Mouse (Mus musculus) heart, embryonic 13.5 days (tissue): Measurements from ENCODE around the gene Fxr2. TPM values are rescaled to one million over a fixed set of nuclear protein-coding genes. Genes with fewer than 3 reads are reported as not detected.
"Not testable (repeated sequence)": the region's sequence is repeated elsewhere in the genome, so short reads cannot be mapped to it uniquely, and the experiment has no call there.

ENCODE experiments used
- ATAC-seq: fragments of 200-750 bp; cut with Nextera tagmentation; 2 replicates; pipeline ENCODE4 v1.8.0; 2017; ENCODE audit warnings: moderate TSS enrichment; ENCODE audit not compliant: insufficient number of reproducible peaks, low FRiP score, low TSS enrichment; ENCODE audit errors: extremely low read depth
- H3K27ac ChIP-seq: fragments of 300-500 bp; sonication (generic); replicated peaks from 2 replicates; pipeline ENCODE4 v1.5.1; 2015; ENCODE audit warnings: moderate library complexity, mild to moderate bottlenecking, inconsistent platforms
- H3K27me3 ChIP-seq: fragments of 300-500 bp; sonication (generic); replicated peaks from 2 replicates; pipeline ENCODE4 v1.6.1; 2015; ENCODE audit warnings: mild to moderate bottlenecking, inconsistent platforms
- H3K36me3 ChIP-seq: fragments of 300-500 bp; sonication (generic); 2 replicates; pipeline ENCODE4 v1.6.1; 2015; ENCODE audit warnings: mild to moderate bottlenecking, inconsistent platforms
- H3K4me1 ChIP-seq: fragments of 300-500 bp; sonication (generic); 2 replicates; pipeline ENCODE4 v1.6.1; 2015; ENCODE audit warnings: inconsistent platforms
- H3K4me2 ChIP-seq: fragments of 300-500 bp; sonication (generic); 2 replicates; pipeline ENCODE4 v1.6.1; 2015; ENCODE audit warnings: inconsistent platforms, mild to moderate bottlenecking, moderate library complexity
- H3K4me3 ChIP-seq: fragments of 300-500 bp; sonication (generic); 2 replicates; pipeline ENCODE4 v1.5.1; 2015; ENCODE audit warnings: moderate library complexity, mild to moderate bottlenecking, inconsistent platforms
- H3K9ac ChIP-seq: fragments of 300-500 bp; sonication (generic); 2 replicates; pipeline ENCODE4 v1.6.1; 2015; ENCODE audit warnings: inconsistent platforms, mild to moderate bottlenecking, moderate library complexity
- H3K9me3 ChIP-seq: fragments of 300-500 bp; sonication (generic); 2 replicates; pipeline ENCODE4 v1.6.1; 2016; ENCODE audit warnings: inconsistent platforms
- WGBS: fragments of 180-500 bp; shearing (Covaris S2); methylation state at CpG from one replicate; pipeline ENCODE4 v1.1.7; 2015; ENCODE audit warnings: mixed read lengths; 5-methylcytosine and 5-hydroxymethylcytosine counted together
- polyA plus RNA-seq: library from polyadenylated mRNA; unstranded; fragments of >200 nt; fragmentation: Nextera tagmentation; extraction: Ambion mirVana; gene quantifications from 2 replicates; pipeline ENCODE4 v1.2.1, GENCODE M21; 2015

Fxr2 gene
- polyA plus RNA-seq, 1 experiment from 2014 or later, result 25.6 TPM

DNA sequence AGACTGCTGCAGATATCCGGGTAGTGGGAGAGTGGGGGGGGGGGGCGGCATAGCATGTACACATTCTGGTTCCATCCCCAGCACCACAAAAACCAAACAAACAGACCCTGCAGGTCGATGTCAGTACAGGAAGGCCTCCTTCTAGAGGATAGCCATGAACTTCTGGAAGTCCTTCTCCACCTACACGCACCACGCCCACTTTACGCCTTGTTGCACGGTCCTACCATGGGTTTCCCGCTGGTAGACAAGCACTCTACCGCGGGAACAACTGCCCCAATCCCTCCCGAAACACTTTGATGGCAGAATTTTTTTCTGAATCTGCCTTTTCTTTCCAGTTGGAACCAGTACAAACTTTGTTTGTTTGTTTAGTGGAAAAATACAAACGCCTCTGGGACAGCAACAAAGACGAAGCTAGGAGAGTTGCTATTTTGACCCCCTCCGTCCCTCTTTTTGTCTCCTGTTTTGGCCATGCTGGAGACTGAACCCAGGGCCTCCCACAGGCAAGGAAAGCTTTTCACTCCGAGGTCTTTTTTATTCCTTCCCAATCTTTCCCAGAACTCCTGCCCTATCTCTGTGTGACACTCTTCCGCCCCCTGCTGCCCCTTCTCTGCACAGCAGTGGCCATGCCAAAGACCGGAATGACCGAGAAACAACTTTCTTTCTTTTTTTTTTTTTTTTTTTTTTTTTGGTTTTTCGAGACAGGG, 19.1 kb upstream of the Fxr2 start:
- H3K9ac ChIP-seq, result peak overlapping the region; percentile 72
- H3K4me1 ChIP-seq, result peaks cover 13% of the 10 kb centered on the region
- no peak overlapping the region for H3K27ac ChIP-seq
- H3K4me3 ChIP-seq, result peak overlapping the region; percentile 27
- 12% methylated on average over 19 of the region's 19 CpGs for WGBS
- peak overlapping the region; percentile 61 for H3K4me2 ChIP-seq
- H3K9me3 ChIP-seq, result no peaks in the 10 kb centered on the region
- ATAC-seq, result peak; percentile 51; the same call in 1 of the 2 replicates
- H3K27me3 ChIP-seq, result peaks cover 23% of the 10 kb centered on the region
- H3K36me3 ChIP-seq, result no peaks in the 10 kb centered on the region

- H3K27ac ChIP-seq, H3K36me3 ChIP-seq, ATAC-seq, H3K9me3 ChIP-seq: not testable (repeated sequence)
- peak overlapping the region; percentile 27 for H3K4me3 ChIP-seq
- H3K4me1 ChIP-seq, result peaks cover 13% of the 10 kb centered on the region
- WGBS, result 43% methylated on average over 11 of the region's 11 CpGs
- H3K27me3 ChIP-seq, result peaks cover 23% of the 10 kb centered on the region
- H3K4me2 ChIP-seq, result peak overlapping the region; percentile 61
- peak overlapping the region; percentile 52; the same call in 1 of the 2 replicates for H3K9ac ChIP-seq
Measured at GRCm38 (mm10) chr11:69614257-69614588, 18.6 kb upstream of the Fxr2 start.

DNA sequence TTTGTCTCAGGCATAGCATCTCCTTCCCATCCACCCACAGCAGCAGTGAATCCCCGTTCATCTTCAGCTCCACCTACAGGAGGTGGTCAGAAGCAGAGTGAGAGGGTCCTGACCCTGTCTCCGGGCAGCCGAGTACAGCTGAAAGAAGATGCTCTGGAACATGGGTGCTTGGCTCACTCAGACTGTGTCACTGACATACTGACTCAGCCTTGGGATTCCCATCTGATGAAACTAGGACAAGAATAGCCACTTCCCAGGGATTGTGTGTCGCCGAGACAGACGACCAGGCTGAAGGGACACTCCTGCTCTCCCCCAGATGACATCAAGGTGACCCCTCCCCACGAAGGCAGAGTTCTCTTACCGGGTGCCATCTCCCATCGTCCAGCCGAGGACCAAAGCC, 16.0 kb upstream of the Fxr2 start:
- H3K9me3 ChIP-seq, result no peaks in the 10 kb centered on the region
- 40% methylated on average over 10 of the region's 10 CpGs for WGBS
- no peak overlapping the region for H3K4me3 ChIP-seq
- peaks cover 21% of the 10 kb centered on the region for H3K4me1 ChIP-seq
- no peak for ATAC-seq
- peaks cover 23% of the 10 kb centered on the region for H3K27me3 ChIP-seq
- no peak overlapping the region for H3K27ac ChIP-seq
- no peaks in the 10 kb centered on the region for H3K36me3 ChIP-seq
- H3K9ac ChIP-seq, result peak overlapping the region; percentile 50; the same call in 1 of the 2 replicates
- H3K4me2 ChIP-seq, result no peak overlapping the region

DNA sequence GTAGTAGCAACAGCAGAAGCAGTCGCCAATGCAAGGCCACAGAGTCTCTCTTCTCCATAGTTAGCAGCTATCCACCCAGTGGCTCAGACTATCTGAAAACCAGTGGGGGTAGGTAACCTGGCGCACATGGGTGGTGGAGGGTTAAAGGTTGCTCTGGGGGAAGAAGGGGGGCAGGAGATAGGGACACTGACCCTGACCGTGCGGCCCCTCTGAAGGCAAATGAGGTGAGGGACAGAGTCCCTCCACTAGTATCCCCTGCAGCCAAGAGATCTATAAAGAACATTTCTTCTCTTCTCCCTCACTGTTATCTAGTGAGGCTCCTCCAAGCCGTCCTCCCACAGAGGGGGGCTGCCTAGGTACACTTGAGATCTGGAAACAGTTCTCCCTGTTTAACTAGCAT, 15.0 kb upstream of the Fxr2 start, which contains the start of gene Shbg:
Gene Shbg, minus strand, starts transcription at position 101 of the 400 bp plus-strand sequence.
- H3K27ac ChIP-seq, result no peak within 1 kb of the TSS
- no peak within 1 kb of the TSS for H3K4me2 ChIP-seq
- H3K4me3 ChIP-seq, result no peak within 1 kb of the TSS
- 45% methylated on average over 5 of the region's 5 CpGs for WGBS
- H3K4me1 ChIP-seq, result peaks cover 27% of the 10 kb centered on the region
- no peaks in the 10 kb centered on the region for H3K9me3 ChIP-seq
- no peaks in the 10 kb centered on the region for H3K36me3 ChIP-seq
- peaks cover 23% of the 10 kb centered on the region for H3K27me3 ChIP-seq
- H3K9ac ChIP-seq, result peak within 1 kb of the TSS; percentile 50; the same call in 1 of the 2 replicates
- no peak for ATAC-seq

DNA sequence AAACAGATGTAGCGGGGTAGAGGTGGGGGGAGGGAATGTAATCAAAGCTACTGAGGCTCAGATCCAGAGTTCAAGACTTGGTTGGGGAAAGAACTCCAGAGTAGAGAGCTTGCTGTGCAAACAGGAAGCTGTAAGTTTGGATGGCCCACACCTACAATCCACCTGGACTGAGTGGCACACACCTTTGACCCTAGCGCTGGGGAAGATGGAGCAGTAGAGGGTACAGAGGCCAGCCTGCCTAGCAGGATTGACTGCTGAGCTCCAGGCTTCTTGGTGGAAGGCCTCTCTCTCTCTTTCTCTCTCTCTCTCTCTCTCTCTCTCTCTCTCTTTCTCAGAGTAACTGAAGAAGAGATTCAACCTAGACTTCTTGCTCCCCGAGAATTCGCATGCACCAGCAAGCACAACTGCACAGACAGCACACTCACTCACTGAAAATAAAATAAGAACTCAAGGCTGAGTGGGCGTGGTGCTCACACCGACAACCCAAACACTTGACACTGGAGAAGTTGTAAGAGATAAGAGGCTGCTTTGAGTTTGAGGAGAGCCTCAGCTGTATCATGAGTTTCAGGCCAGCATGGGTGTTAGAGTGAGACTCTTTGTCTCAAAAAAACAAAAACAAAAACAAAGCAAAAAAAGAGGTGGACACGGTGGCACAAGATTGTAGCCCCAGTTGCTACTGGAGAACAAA, 12.3 kb upstream of the Fxr2 start:
- Histone ChIP-seq H3K36me3 (no peaks in the 10 kb centered on the region), H3K4me1 (peaks cover 22% of the 10 kb centered on the region), H3K27me3 (peaks cover 16% of the 10 kb centered on the region), H3K9ac (0 out of 2 replicates have a peak overlapping the region, but pooled peaks have one; percentile 10), H3K4me3 (no peak overlapping the region), H3K27ac (no peak overlapping the region), H3K4me2 (no peak overlapping the region), H3K9me3 (no peaks in the 10 kb centered on the region)
- ATAC-seq, result no peak
- 59% methylated on average over 7 of the region's 7 CpGs for WGBS

DNA sequence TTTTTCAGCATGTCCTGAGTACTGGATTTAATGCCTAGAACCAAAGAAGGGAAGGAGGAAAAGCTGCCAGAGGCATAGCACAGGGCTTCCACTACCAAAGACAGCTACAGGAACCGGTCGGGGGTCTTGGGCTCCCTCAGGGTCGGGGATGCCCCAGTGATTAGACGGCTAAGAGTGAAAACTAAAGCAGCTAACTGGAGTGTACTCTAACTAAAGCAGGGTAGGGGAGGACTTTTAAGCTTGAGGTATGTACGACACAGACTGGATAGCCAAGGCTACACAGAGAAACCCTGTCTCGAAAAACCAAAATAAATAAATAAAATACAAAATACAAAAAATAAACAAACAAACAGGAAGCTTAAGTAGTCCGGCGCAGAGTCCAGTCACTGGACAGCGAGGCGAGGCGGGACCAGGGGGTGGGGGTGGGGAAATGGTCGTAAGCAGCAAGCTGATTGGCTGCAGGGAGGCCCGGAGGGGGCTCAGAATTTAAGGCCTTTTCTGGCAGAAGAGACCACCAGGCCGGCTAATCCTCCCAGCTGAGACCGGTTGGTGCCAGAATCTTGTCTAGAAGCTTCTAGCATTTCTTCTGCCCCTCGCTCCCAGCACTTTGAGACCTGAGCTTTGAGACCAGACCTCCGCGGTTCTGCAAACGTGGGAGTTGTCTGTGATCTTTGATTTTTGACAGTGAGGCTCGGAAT, 11.1 kb upstream of the Fxr2 start, which contains the start of gene Sat2:
Gene Sat2, plus strand, starts transcription at position 454 of the 698 bp plus-strand sequence.
- Histone ChIP-seq H3K4me2 (peak within 1 kb of the TSS; percentile 81), H3K36me3 (no peaks in the 10 kb centered on the region), H3K9ac (peak within 1 kb of the TSS; percentile 90), H3K27me3 (peaks cover 4% of the 10 kb centered on the region; the same call in 1 of the 2 replicates), H3K27ac (peak within 1 kb of the TSS; percentile 70), H3K4me1 (peaks cover 22% of the 10 kb centered on the region), H3K4me3 (peak within 1 kb of the TSS; percentile 73), H3K9me3 (no peaks in the 10 kb centered on the region)
- peak; percentile 75; the same call in 1 of the 2 replicates for ATAC-seq
- WGBS, result 2% methylated on average over 20 of the region's 20 CpGs

DNA sequence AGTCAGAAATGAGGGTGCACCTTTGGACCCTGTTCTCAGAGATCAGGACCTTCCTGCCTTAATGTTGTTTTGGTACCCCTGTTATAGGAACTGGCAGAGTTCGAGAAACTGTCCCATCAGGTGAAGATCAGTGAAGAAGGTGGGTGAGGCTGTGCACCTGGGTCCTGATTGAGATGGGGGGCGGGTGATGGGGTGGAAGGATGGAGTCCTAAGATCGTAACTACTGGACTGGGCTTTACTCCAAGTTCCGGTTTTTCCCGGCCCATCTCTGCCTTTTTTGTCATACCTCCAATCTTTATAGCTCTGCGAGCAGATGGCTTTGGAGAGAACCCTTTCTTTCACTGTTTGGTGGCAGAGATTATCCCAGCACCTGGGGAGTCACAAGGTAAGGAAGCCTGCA, 10.4 kb upstream of the Fxr2 start:
- Histone ChIP-seq H3K27me3 (no peaks in the 10 kb centered on the region), H3K27ac (peak overlapping the region; percentile 70; the same call in 1 of the 2 replicates), H3K9me3 (no peaks in the 10 kb centered on the region), H3K4me2 (peak overlapping the region; percentile 81), H3K9ac (peak overlapping the region; percentile 90), H3K4me1 (peaks cover 22% of the 10 kb centered on the region), H3K4me3 (peak overlapping the region; percentile 73), H3K36me3 (no peaks in the 10 kb centered on the region)
- ATAC-seq, result no peak
- 34% methylated on average over 6 of the region's 6 CpGs for WGBS

- Histone ChIP-seq H3K4me3 (peak overlapping the region; percentile 73), H3K4me1 (peaks cover 22% of the 10 kb centered on the region), H3K36me3 (no peaks in the 10 kb centered on the region), H3K4me2 (peak overlapping the region; percentile 81), H3K27me3 (no peaks in the 10 kb centered on the region), H3K27ac (no peak overlapping the region), H3K9me3 (no peaks in the 10 kb centered on the region), H3K9ac (peak overlapping the region; percentile 90)
- no peak for ATAC-seq
- 73% methylated on average over 4 of the region's 4 CpGs for WGBS
Measured at GRCm38 (mm10) chr11:69623006-69623405, 9.8 kb upstream of the Fxr2 start.

DNA sequence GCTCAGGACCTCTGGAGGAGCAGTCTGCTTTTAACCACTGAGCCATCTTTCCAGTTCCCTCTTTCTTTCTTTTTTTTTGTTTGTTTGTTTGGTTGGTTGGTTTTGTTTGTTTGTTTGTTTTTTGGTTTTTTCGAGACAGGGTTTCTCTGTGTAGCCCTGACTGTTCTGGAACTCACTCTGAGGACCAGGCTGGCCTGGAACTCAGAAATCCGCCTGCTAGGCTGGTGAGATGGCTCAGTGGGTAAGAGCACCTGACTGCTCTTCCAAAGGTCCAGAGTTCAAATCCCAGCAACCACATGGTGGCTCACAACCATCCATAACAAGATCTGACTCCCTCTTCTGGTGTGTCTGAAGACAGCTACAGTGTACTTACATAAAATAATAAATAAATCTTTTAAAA, 8.5 kb upstream of the Fxr2 start:
- WGBS, result 90% methylated on average over 2 of the region's 2 CpGs
- not testable (repeated sequence) for ATAC-seq

GRCm38 (mm10) chr11:69628286-69628685, 4.5 kb upstream of the Fxr2 start:
- H3K4me3 ChIP-seq, result no peak overlapping the region
- ATAC-seq, result no peak
- H3K27ac ChIP-seq, result no peak overlapping the region
- no peak overlapping the region for H3K9ac ChIP-seq
- no peak overlapping the region for H3K4me2 ChIP-seq
- no peaks in the 10 kb centered on the region for H3K36me3 ChIP-seq
- H3K9me3 ChIP-seq, result no peaks in the 10 kb centered on the region
- peaks cover 6% of the 10 kb centered on the region for H3K4me1 ChIP-seq
- no peaks in the 10 kb centered on the region for H3K27me3 ChIP-seq
- WGBS, result 33% methylated on average over 6 of the region's 6 CpGs

More for the DNA sequence above, 8.5 kb upstream of the Fxr2 start:
- H3K4me2 ChIP-seq, H3K36me3 ChIP-seq, H3K27me3 ChIP-seq, H3K4me3 ChIP-seq, H3K9me3 ChIP-seq, H3K27ac ChIP-seq, H3K9ac ChIP-seq: not testable (repeated sequence)
- peaks cover 22% of the 10 kb centered on the region for H3K4me1 ChIP-seq

- Histone ChIP-seq H3K27ac (no peak overlapping the region), H3K9ac (no peak overlapping the region), H3K27me3 (no peaks in the 10 kb centered on the region), H3K4me1 (peaks cover 18% of the 10 kb centered on the region), H3K4me3 (no peak overlapping the region), H3K9me3 (no peaks in the 10 kb centered on the region), H3K36me3 (no peaks in the 10 kb centered on the region), H3K4me2 (no peak overlapping the region)
- ATAC-seq, result no peak
- WGBS, result 50% methylated on average over 1 of the region's 1 CpGs
Measured at GRCm38 (mm10) chr11:69629802-69630201, 3.0 kb upstream of the Fxr2 start.
